Mouse (Mus musculus): ENCODE data around the gene Gm2163. TPM values are rescaled to one million over a fixed set of nuclear protein-coding genes. Genes with fewer than 3 reads are reported as not detected.
"Not testable (repeated sequence)": the region's sequence is repeated elsewhere in the genome, so short reads cannot be mapped to it uniquely, and the experiment has no call there.

Gene Gm2163
- 0.05 TPM in 2 replicates for polyA plus RNA-seq (2012; rRNA removed)

DNA sequence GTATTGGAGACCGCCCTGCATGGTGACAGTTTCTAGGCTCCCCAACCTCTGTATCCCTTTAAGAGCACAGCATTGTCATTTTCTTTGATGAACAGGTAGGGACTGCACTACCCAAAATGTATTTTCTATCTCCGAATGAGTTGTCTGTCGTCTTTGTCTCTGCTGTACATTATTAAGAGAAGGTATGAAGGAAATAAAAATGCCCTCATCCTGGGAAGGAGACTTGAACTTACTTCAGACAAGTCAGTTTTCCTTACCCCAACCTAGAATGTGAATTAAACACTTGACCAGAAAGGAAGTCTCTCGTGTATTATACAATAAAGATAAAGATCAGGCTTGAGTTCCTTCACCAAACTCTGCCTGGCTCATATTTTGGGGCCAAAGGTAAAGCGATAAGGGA, at the start of gene Gm2163:
Gene Gm2163 (plus strand): TSS at position 301 of the 400 bp plus-strand sequence.
- no CpG with 5 or more reads among the region's 5 CpGs for WGBS
- DNase-seq (ENCODE audit: low read depth, low spot score) = not testable (repeated sequence)

DNA sequence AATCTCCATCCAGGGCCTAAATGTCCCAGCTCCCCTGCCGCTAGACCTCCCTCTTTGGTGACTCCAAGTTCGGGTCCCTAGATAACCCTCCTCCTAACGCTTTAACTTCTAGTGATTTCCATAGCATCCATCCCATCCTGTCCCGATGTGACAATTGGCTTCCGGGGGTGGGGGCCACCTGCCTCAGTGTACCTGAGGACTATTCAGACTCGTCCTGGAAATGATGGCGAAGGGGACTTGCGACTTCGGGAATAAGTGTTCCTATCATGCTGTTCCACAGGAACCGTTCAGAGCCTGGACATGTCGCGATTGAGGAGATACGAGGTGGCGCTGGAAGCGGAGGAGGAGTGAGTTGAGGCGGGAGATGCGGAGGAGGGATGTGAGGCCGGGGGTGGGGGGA, 27.5 kb upstream of the Gm2163 start, which contains the start of gene Gm21586:
Gene Gm21586 (plus strand): TSS at position 301 of the 400 bp plus-strand sequence.
- no CpG with 5 or more reads among the region's 18 CpGs for WGBS
- not testable (repeated sequence) for DNase-seq (ENCODE audit: low read depth, low spot score)

DNA sequence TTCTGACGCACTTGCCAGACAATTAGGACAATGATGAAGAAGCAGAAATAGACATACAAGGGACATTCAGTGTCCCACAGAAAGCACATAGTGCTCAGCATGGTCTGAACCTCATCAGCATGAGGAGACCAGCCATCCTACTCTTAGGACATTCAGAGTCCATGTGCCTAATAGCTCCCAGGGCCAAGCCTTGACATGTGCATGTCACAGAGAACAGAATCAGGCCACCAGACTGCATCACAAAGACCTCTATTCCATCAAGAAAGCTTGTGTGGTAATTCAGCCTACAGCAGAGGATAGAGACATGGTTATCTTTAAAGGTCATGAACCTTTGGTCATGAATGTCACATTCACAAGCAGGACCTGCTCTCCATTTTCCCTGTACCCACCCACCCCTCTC, 61.5 kb downstream of the Gm2163 start, which contains the start of gene Fam205a2:
Gene Fam205a2 (minus strand): TSS at position 101 of the 400 bp plus-strand sequence.
- DNase-seq (ENCODE audit: low read depth, low spot score) = not testable (repeated sequence)

DNA sequence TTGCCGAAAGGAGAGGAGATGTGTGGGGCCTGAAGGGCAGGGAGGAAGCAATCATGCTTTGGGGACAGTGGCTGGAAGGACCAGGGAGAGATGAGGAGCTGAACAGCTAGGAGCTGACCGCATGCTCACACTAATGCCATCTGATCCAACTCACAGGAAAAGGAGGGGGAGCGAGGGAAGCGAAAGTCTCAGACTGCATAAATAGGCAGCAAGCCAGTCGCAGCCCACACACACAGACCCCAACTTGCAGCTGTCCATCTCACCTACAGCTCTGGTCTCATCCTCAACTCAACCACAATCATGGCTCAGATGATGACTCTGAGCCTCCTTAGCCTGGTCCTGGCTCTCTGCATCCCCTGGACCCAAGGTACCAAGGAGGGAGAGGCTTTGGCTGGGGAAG, 145.3 kb downstream of the Gm2163 start, which contains the start of gene Gm10591:
Gene Gm10591 (plus strand): TSS at position 301 of the 400 bp plus-strand sequence.
- WGBS = no CpG with 5 or more reads among the region's 5 CpGs
- DNase-seq (ENCODE audit: low read depth, low spot score) = not testable (repeated sequence)

More for the DNA sequence above, 61.5 kb downstream of the Gm2163 start, which contains the start of gene Fam205a2:
- WGBS = no CpG with 5 or more reads among the region's 1 CpGs

DNA sequence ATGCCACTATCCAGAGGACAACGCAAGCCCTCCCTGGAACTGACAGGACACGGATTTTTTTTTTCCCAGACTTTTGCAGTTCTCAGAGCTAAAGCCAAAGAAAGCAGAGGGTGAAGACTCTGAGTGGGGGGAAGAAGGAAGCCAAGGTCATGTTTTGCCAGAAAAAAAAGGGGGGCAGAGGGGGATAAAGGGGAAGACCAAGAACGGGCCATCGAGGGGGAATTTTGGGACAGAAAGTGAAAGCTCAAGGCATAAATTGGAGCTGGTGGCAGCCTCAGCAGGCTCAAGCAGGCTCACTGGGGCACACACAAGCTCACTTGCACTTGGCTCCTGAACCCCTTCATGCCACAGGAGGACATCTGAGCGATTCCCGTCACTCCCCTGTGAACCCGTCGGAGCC, 162.9 kb downstream of the Gm2163 start, which contains the start of gene Gm2564:
Gene Gm2564 (plus strand): TSS at position 301 of the 400 bp plus-strand sequence.
- DNase-seq (ENCODE audit: low read depth, low spot score) = not testable (repeated sequence)
- WGBS = no CpG with 5 or more reads among the region's 8 CpGs

Other genes starting within 250 kb of the Gm2163 start
- not detected in 2 replicates for gene Gm10600, start 226.1 kb upstream of the Gm2163 start, polyA plus RNA-seq (2012; rRNA removed)
- gene Ccl21b, start 211.0 kb upstream of the Gm2163 start, polyA plus RNA-seq (2012; rRNA removed) = 0.51 TPM in 1 of 2 replicates, not detected in the other
- gene Gm21953, start 172.5 kb upstream of the Gm2163 start, polyA plus RNA-seq (2012; rRNA removed) = not detected in 2 replicates
- gene Fam205a3, start 148.4 kb upstream of the Gm2163 start, polyA plus RNA-seq (2012; rRNA removed) = 0.05 TPM in 2 replicates
- not detected in 2 replicates for gene Gm21586, start 27.4 kb upstream of the Gm2163 start, polyA plus RNA-seq (2012; rRNA removed)
- gene Fam205a2, start 61.4 kb downstream of the Gm2163 start, polyA plus RNA-seq (2012; rRNA removed) = 0.05 TPM in 2 replicates
- gene Gm10591, start 145.4 kb downstream of the Gm2163 start, polyA plus RNA-seq (2012; rRNA removed) = 0.51 TPM in 1 of 2 replicates, not detected in the other
- 3.0 and 4.8 TPM in 2 replicates for gene Gm2564, start 163.0 kb downstream of the Gm2163 start, polyA plus RNA-seq (2012; rRNA removed)
- not detected in 2 replicates for gene Ccl27b, start 188.5 kb downstream of the Gm2163 start, polyA plus RNA-seq (2012; rRNA removed)
- not detected in 2 replicates for gene Il11ra2, start 195.1 kb downstream of the Gm2163 start, polyA plus RNA-seq (2012; rRNA removed)

Measured in large intestine, adult 2 months (tissue).